Mouse (Mus musculus) CH12F3 (cell line): ENCODE data around the gene Klrb1c.
"Not testable (repeated sequence)": the region's sequence is repeated elsewhere in the genome, so short reads cannot be mapped to it uniquely, and the experiment has no call there.

Experiments used
- in situ Hi-C: fragments of 300-500 bp; cut with MboI; formaldehyde crosslinking; loops from 2 replicates; pipeline ENCODE4 v1.14.3; 2020; ENCODE audit warnings: low sequenced_read_pairs

Gene Klrb1c

GRCm38 (mm10) chr6:128798772-128799143 is 9.7 kb upstream of the Klrb1c start:
- in situ Hi-C loops = not testable (repeated sequence)

GRCm38 (mm10) chr6:128797936-128798771 is 9.1 kb upstream of the Klrb1c start:
- in situ Hi-C loops = no loop called here

DNA sequence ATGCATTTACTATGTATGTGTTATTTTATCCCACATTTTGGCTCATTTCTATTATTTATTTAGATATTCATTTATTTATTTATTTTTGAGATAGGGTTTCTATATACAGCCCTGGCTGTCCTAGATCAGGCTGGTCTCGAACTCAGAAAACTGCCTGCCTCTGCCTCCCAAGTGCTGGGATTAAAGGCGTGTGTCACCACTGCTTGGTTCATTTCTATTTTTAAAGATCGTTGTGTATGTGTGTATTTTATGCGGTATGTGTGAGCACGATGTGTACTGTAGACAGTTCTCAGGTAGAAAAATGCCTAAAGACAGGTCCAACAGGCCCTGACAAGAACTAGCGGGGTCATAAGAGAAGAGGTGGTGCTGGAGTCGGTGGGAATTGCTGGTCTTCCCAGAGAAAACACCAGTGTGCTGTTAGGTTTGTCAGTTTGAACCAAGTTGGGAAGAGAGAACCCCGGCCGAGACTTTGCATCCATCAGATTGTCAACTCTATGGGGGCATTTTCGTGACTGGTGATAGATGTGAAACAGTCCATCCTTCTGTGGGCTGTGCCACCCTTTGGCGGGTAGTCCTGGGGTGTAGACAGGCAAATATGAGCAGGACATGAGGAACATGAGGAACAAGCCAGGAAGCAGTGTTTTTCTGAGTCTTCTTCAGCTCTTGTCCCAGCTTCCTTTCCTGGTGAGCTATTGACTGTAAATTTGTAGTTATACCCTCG is 8.3 kb upstream of the Klrb1c start:
- in situ Hi-C loops = no loop called here

DNA sequence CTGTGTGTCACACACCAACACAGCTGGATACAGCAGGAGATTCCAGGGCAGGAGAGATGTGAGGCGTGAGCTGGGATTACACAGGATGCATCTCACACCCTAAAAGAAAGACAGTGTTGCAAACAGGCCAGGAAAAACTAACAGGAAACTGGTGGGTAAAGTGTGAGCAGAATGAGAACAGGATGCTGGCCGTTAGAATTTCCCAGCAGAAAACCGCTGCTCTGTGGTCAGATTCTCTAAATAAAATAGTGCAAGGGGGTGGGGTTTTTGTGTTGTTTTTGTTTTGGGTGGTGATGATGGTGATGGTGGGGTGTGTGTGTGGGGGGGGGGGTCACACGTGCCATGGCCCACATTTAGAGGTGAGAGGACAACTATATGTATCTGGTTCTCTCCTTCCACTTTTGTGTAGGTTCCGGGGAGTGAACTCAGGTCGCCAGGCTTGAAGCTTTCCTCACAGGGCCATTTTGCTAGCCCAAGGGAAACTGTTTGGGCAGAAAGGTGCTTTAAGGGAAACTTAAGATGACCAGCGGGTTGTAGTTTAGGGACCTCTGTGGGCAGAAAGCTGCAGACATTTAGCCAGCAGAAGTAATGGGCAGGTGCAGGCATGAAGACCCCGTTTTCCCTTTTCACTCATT is 7.4 kb upstream of the Klrb1c start:
- in situ Hi-C loops = no loop called here

- in situ Hi-C loops = no loop called here
Measured at GRCm38 (mm10) chr6:128793734-128794133, 4.7 kb upstream of the Klrb1c start.

DNA sequence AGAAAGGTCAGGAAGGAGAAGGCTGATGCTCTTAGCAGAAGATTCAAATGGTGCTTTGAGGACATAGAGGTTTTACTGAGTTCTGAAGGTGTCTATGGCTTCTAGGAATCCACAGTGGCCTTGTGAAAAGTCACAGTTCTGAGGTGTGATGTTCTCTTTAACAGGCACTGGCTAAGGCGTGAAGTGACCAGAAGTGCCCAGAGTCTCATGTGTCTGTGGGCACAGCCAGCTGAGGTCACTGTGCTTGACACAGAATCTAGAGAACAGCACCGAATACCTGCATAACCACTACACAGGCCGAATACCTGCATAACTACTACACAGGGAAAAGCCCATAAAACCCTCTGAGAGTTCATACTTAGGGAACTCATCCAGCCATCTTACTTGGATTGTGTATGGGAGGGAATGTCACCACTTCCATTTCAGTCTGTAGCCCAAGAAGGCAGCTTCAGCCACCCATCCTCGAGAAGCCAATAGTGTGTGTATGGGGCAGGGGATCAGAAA is 1.5 kb upstream of the Klrb1c start:
- in situ Hi-C loops = not testable (repeated sequence)

DNA sequence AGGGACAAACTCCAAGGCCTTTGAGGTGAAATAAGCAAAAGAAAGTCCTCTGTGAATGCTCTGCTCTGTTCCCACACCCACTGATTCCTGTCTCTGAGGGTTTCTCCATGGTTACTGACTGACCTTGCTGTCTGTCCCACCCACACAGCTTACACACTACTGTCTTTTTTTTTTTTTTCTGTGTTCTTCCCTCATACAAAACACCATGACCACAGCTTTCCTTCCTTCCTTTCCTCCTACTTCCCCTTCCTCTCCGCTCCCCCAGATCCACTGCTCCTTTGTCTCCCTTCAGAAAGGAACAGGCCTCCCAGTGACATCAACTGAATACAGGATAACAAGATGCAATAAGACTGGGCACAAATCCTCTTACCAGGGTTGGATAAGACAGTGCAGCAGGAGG is 498 bp downstream of the Klrb1c start:
- in situ Hi-C loops = no loop called here

- in situ Hi-C loops = not testable (repeated sequence)
Measured at GRCm38 (mm10) chr6:128786396-128786795, 2.6 kb downstream of the Klrb1c start.

GRCm38 (mm10) chr6:128769481-128770253 is 19.3 kb downstream of the Klrb1c start:
- in situ Hi-C loops = loop anchor here (10.0 kb wide), 1 partner anchor 65 kb away; no protein-coding TSS in a partner anchor

DNA sequence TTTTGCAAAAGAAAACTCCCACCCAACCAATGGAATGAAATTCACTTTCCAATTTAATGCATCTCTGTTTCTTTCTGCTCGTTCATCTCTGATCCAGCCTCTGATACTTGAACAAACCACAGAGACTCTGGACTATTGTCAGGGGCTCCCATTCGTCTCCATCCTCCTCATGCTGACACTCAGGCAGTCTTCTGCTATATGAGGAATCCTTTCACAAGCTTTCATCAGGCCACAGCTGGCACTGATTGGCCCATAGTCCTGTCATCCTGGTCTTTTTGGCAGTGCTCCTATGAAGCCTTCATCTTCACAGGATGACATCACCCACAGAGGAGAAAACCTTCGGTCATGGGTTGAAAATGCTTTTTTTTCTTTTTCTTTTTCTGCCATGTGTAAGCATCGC is 21.0 kb downstream of the Klrb1c start:
- in situ Hi-C loops = loop anchor here (10.0 kb wide), 1 partner anchor 67 kb away; no protein-coding TSS in a partner anchor

DNA sequence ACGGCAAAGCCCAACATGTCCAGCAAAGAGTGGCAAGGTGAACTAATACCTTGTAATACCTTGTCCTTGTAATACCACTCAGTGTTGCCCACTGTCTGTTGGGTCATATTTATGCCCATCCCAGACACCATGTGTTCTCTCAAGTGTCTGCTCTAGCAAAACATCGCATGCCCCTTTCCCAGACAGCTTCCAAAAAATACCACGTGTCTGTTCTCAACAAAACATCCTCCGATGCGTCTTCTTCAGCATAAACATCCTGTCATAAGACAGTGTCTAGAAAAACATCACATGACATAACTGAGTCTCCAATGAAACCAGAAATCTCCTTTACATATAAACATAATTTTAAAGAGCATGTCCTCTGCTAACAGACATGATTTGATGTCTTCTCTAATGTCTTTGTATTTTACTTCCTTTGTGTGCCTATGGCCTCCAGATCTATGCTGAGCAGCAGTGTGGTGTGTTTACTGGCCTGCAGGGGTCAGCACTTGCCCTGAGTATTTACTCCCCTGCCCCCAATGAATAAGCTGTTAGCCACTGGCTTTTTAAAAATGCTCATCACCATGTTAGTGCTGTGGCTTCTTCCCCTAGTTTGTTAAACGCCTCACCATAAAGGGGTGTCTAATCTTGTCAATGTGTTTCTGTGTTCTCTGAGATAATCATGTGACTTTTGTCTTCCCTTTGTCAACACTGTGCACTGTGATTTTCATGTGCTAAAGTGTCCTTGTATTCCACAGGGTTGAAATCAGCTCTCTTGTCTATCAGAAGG is 22.3 kb downstream of the Klrb1c start:
- in situ Hi-C loops = loop anchor here (10.0 kb wide), 1 partner anchor 68 kb away; no protein-coding TSS in a partner anchor

- in situ Hi-C loops = loop anchor here (10.0 kb wide), 1 partner anchor 70 kb away; no protein-coding TSS in a partner anchor
Measured at GRCm38 (mm10) chr6:128765211-128765610, 23.8 kb downstream of the Klrb1c start.

- in situ Hi-C loops = loop anchor here (10.0 kb wide), 1 partner anchor 70 kb away; no protein-coding TSS in a partner anchor
Measured at GRCm38 (mm10) chr6:128764598-128764997, 24.4 kb downstream of the Klrb1c start.

DNA sequence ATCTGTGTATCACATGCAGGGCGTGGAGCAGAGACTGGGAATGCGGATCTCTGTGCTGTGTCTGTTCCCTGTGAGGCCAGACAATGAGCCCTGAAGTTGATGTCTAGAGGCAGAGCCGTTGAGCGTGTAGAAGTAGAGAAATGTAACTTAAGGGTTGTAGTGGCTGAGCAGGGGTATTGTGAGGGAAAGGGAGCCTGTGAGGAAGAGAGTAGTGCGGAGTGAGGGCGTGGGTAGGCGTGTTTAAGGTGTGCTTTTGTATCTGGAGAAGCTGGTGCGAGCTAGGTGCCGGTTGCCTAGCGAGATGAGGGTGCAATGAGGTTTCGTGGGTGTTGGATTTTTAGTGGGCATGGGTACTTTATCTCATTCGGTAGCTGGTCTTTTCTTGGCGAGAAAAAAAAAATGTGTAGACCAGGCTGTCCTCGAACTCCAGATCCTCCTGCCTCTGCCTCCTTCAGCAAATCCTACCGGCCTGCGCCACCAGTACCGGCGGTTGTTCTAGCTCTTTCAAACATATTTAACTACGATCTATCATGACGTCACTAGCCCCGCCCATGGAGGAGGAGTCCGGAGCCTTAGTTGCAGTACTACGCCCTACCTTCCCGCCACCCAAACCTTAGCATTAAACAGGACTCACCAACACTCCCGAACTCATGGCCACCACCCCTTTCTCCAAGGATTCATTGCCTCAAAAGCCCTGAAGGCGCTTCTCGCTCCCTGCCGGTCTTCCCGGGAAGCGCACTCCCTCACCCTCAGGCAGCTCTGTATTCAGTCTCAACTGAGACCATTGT is 25.1 kb downstream of the Klrb1c start:
- in situ Hi-C loops = loop anchor here (10.0 kb wide), 1 partner anchor 71 kb away; no protein-coding TSS in a partner anchor

DNA sequence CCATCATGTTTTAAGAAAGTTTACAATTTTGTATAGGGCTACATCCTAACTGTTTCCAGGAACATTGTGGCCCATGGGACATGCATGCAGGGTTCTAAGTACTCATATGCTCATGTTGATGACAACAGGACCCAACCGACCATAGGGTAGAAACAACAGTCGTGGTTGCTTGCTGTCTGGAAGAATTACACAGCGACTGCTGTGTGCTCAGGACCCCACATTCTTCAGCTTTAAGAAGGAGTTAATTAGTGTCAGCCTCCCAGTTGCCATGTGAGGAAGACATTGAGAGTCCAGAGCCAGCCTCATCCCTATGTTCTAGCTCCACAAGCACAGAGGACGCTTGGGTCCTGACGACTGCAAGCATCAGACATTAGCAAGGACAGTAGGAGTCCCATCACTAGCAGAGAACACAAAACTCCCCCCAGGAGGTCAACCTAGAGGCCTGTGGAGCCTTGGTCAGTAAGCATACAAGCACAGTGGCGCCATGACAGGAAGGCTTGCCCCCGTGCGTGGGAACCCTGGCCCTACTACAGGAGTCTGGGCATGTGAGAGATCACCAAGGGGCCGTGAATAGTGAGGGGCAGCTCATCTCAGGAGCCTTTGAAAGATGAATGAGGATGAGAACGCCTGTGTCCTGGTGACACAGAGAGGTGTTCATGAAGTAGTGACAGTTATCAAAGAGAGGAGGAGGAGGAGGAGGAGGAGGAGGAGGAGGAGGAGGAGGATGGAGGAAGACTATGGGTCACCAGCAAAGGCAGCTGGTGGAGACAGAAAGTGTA is 25.9 kb downstream of the Klrb1c start:
- in situ Hi-C loops = loop anchor here (10.0 kb wide), 1 partner anchor 72 kb away; no protein-coding TSS in a partner anchor

GRCm38 (mm10) chr6:128761144-128761540 is 27.9 kb downstream of the Klrb1c start:
- in situ Hi-C loops = loop anchor here (10.0 kb wide), 1 partner anchor 74 kb away; no protein-coding TSS in a partner anchor

- in situ Hi-C loops = loop anchor here (10.0 kb wide), 1 partner anchor 74 kb away; no protein-coding TSS in a partner anchor
Measured at GRCm38 (mm10) chr6:128760416-128761143, 28.4 kb downstream of the Klrb1c start.
